Mouse (Mus musculus): ENCODE data around the gene Ydjc.

Ydjc gene

DNA sequence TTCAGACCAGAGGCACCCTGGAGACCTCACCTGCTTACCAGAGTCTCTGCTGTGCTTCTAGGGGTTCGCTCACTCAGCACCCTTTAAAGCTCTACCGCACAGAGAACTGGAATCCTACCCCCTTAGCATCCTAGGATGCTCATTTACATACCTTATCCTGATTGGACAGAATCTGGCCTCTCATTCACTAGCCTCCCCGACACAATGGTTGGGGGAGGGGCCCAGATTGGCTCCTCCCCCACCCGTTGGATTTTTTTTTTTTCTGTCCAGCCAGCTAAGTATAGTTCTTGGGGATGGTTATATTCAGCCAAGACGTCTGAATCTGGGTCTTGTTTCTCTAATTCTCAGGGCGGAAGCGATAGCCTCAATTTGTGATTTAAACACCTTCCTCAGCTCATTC lies at the start of gene Ydjc:
Ydjc (plus strand) TSS at position 283 of the 400 bp plus-strand sequence.
- DNase-seq: no peak

GRCm38 (mm10) chr16:17096938-17097337 lies 47.5 kb upstream of the Ydjc start:
- DNase-seq: no peak

DNA sequence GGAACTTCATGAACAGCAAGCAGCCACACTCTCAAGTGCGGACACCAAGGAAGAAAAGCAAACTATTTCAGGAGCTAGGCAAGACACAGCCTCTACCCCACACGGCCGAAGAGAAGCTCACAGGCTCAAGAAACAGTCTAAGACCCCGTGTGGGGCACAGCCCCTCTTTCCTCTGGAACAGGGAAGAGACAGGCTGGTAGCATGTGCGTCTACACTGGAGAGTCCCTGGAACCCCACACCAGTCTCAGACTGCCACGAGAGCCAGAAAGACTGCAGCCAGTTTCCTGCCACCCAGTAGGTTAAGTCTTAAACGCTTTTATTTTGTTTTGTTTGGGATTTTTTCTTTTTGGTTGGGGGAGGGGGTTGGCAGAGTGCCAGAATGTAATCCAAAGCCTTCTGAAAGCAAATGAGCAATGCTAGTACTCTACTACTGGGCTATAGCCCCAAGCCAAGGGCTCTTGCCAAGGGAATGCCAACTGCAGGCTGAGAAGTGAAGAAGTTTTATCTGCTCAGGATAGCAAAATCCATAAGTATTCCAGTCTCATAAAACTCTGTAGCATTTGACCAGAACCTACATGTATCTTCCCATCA lies 41.7 kb upstream of the Ydjc start:
- DNase-seq: no peak

- DNase-seq: no peak
Observed at GRCm38 (mm10) chr16:17104600-17104999, 39.8 kb upstream of the Ydjc start.

GRCm38 (mm10) chr16:17110771-17111743 lies 33.4 kb upstream of the Ydjc start, which contains the start of gene Ppil2:
Gene Ppil2 (minus strand): TSS chr16:17111257.
- DNase-seq: peak; percentile 70

GRCm38 (mm10) chr16:17117309-17117799 lies 27.1 kb upstream of the Ydjc start:
- no peak for DNase-seq

DNA sequence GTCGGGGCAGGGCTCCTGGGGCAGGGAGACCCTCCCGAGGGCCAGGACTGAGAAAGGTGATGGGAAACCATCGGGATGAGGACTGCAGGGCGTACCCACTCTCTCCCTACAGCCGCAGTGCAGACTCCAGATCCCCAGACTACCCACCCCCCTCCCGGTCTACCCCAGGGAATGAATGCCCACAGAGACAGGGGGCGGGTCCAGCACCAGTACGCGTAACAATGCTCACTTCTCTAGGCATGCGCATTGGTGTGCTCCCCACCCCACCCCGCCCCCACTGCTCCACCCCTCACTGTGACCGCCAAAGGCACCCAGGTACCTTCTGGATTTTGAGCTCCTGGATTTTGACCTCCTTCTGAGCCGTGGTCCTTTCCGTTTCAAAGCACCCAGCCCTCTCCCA lies 22.9 kb upstream of the Ydjc start:
- DNase-seq: no peak

GRCm38 (mm10) chr16:17124119-17124870 lies 20.1 kb upstream of the Ydjc start:
- DNase-seq: peak; percentile 54

DNA sequence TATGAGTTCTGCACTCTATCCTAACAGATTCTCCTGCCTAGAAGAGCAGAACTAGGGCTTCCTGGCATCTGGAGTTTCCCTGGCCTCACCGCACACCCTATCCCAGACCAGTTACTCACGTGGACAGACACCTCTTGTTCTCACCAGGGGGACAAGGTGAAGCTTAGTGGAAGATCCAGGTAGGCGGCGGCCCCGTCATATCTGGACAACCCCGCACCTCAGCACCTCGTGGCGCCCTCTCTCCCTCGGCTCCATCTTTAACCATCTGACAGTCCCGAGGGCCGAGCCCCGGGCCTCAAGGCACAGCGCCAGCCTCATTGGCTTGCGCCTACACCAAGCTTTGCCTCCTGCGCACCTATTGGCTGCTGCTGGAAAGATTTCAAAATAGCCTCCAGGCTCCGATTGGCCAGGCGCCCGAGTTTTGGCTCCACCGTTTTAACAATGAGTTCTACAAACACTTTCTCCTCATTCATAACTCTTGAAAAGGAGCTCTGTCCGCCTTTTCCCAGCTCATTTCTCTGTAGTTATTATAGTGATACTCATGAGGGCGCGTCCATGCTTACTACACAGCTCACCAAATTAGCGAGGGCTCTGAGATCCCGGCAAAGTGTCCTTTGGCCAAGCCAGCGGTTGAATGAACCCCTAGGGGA lies 19.4 kb upstream of the Ydjc start, which contains the start of gene 2610318N02Rik:
2610318N02Rik (minus strand) TSS at position 297 of the 650 bp plus-strand sequence.
- DNase-seq: peak; percentile 83

- DNase-seq: peak; percentile 71
Observed at GRCm38 (mm10) chr16:17127292-17127691, 17.1 kb upstream of the Ydjc start.

DNA sequence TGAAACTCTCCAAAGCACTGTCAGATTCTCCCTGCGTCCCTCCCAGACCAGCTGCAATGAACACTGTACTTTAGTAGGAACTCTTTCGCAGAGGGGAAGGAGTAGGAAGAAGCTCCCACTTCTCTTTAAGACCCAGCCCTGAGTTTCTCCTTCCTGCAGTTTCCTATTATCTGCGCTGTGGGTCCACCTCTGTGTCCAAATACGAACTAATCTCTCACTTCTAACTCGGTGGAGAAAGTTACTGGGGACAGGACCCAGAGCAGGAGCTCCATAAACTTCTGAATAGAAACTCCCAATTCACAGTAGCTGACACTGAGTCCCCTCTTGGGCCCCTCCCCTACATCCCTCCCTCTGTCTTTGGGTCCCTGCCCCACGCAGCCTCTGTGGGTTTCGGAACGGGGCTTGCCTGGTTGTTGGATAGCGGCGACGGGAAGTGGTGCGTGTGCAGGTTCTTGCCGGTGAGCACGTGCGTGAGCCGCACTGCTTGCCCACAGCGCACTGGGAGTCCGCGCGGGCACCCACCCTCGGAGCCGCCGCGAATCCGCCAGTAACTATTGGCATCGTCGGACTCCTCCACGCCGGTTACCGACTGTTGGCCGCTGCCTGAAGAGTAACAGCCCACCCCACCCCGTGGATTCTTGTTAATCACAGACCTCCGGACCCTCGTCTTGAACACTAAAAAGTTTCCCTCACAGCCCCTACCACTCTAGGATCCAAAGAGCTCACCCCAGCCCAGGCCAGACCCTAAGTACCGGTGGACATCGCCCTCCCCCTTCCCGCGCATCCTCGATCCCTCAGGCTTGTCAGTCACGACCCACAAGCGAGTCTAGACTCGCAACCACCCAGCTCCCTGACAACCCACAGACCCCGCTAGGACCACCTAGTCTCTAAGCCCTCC lies 13.0 kb upstream of the Ydjc start:
- peak; percentile 54 for DNase-seq

DNA sequence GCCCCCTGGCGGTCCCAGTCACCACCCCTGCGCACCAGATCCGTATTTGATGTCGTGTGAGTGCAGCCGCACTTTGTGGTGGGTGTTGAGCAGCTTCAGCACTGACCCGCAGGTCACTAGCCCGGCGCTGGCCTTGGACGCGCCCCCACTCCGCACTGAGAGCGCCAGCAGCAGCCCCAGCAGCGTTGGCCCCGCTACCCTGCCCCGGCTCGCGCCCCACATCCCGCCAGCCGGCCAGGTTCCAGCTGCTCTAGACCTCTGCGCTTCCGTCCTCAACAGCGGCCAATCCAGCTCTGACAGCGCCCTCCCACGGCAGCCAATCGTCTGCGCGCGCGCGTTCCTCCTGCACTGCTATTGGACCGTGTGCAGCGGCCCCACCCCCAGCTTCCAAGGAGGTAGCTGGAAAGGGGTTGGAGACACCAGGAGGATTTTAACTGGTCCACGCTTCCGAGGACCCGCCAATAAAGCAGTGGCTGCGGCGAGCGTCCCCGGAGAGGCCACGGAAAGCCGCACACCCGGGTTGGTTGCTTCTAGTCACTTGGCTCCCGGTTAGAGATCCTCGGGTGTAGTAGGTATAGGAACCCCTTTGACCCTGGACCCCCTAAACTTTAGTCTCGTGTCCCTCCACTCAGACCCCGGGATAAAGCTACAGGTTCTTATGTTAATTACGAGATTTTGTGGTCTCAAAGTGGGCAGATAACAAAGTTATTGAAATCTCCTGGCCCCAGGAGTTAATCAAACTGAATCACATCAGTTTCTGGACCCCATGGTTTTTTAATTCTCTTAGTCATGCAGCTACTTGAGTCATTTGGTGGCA lies 12.1 kb upstream of the Ydjc start, which contains the start of gene Sdf2l1:
Sdf2l1 (minus strand) TSS at position 295 of the 817 bp plus-strand sequence.
- DNase-seq: peak; percentile 98

DNA sequence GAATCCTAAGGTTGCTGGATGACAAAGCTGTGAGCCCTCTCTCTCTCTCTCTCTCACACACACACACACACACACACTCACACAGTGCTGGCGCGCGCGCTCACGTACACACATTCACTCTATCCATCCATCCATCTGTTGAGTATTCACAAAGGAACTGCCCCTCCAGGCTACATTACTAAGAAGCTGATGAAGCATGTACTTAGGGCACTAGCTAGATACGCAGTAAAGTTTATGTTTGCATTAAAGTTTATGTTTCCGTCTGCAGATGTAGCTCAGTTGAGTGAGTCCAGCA lies 11.6 kb upstream of the Ydjc start:
- no peak for DNase-seq

GRCm38 (mm10) chr16:17137355-17137754 lies 7.1 kb upstream of the Ydjc start:
- DNase-seq: no peak

- peak; percentile 84 for DNase-seq
Observed at GRCm38 (mm10) chr16:17146772-17147235, 2.4 kb downstream of the Ydjc start, which contains the start of gene Ccdc116. Gene Ccdc116 (minus strand): TSS chr16:17147229.

DNA sequence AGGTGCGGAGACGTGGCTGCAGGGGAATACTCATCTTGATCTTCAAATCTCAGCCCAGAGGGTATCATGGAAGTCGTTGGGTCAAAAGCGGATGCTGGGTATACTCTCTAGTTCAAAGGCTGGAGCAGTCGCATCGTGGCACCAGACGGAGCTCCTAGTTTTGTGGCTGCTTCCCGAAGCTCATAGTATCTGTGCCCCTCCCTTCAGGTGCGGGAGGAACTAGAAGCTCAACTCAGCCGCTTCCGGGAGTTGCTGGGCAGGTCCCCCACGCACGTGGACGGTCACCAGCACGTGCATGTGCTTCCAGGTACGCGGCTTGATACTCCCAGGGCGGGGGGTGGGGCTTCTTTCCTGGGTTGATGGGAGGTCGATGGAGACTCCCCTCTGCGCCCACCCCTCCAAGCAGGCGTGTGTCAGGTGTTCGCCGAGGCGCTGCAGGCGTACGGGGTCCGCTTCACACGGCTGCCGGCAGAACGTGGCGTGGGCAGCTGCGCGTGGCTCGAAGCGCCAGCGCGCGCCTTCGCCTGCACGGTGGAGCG lies 3.0 kb downstream of the Ydjc start:
- DNase-seq: peak; percentile 53

GRCm38 (mm10) chr16:17148084-17148483 lies 3.7 kb downstream of the Ydjc start:
- peak; percentile 83 for DNase-seq

GRCm38 (mm10) chr16:17150520-17151258 lies 6.3 kb downstream of the Ydjc start:
- no peak for DNase-seq

DNA sequence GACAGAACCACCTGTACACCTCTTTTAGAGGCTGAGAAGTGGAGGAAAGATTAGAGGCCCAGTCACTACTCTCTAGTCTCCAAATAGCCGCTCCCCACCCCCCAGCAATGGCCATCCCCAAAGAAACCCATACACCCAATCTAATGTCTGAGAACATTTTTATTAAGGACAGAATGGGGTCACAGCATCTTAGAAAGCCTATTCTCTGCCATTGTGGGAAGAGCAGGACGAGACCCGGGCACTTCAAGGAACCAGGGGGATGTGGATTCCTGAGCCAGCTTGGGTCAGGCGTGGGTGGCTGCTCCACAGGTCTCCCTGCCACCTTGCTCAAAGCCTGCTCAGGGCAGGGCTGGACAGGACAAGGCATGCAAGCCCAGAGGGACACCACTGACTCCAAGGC lies 7.5 kb downstream of the Ydjc start:
- DNase-seq: no peak

Measured in thymus, postnatal 4 days (tissue).